20 mouse cellular contexts compared by ENCODE assay signal in the genomic region with DNA sequence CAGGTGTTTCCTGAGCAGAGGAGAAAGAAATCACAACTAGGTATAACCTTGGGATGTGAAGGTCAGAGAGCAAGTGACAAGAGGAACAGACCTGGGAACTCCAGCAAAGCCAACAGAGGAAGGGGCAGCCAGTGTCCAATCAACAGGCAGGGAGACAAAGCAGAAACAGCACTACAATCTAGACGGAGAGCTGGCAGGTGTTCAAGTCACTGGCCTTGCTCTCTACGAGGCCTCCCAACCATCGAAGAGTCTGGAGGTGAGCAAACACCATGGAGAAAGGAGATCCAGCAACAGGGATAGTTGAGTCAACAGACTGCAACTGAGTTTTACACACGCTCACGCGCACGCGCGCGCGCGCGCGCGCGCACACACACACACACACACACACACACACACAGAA. TPM values are rescaled to one million over a fixed set of nuclear protein-coding genes. Genes with fewer than 3 reads are reported as not detected.
DNase-seq lines count a peak whose midpoint lies in the region; ATAC-seq lines count a peak whose summit lies in the region.
"Had no signal": no experiment of that assay in that cellular context is flagged by ENCODE, and none has a peak within 500 bp of the region (broad histone marks: within the 10 kb centered on the region; RNA-seq: fewer than 3 reads in every experiment).

No protein-coding gene starts in this region.

- no peak for DNase-seq in heart, adult 8-10 months (ENCODE audit: low spot score)
- DNase-seq in liver, embryonic 11.5 days (ENCODE audit: low spot score), result no peak
- no peak for DNase-seq in embryonic facial prominence, embryonic 10.5 days (ENCODE audit: low spot score)
- DNase-seq in left cerebral cortex, postnatal 25 days (ENCODE audit: low spot score in 2 of 2), result no peak
- no peak for DNase-seq in layer of hippocampus, postnatal 36 days
- DNase-seq: cerebellum, adult 8-10 months; gastrocnemius, adult 2 months; heart, adult 18-20 months; kidney, adult 18-20 months; layer of hippocampus, adult 9-11 months; spleen, adult 18-20 months had no signal

- H3K4me2 ChIP-seq in heart, embryonic 15.5 days, result no peak overlapping the region
- H3K4me2 ChIP-seq in liver, embryonic 16.5 days (ENCODE audit: low read depth, low read length), result no peak overlapping the region
- H3K4me2 ChIP-seq in liver, embryonic 11.5 days, result no peak overlapping the region
- H3K4me2 ChIP-seq in stomach, embryonic 14.5 days (replicated peaks; ENCODE audit: low read depth, low read length), result no peak overlapping the region
- H3K4me2 ChIP-seq: embryonic facial prominence, embryonic 15.5 days; hindbrain, embryonic 15.5 days had no signal

- H3K36me3 ChIP-seq in heart, embryonic 15.5 days, result no peaks in the 10 kb centered on the region
- no peaks in the 10 kb centered on the region for H3K36me3 ChIP-seq in liver, embryonic 16.5 days (ENCODE audit: control insufficient read depth, insufficient read depth)
- H3K36me3 ChIP-seq in liver, embryonic 11.5 days (ENCODE audit: control insufficient read depth, insufficient read depth, low read length), result no peaks in the 10 kb centered on the region
- peaks cover 3% of the 10 kb centered on the region; the same call in 1 of the 2 replicates for H3K36me3 ChIP-seq in embryonic facial prominence, embryonic 10.5 days (replicated peaks)
- H3K36me3 ChIP-seq in stomach, embryonic 14.5 days (ENCODE audit: control insufficient read depth, insufficient read depth, low read length), result no peaks in the 10 kb centered on the region
- H3K36me3 ChIP-seq: embryonic facial prominence, embryonic 15.5 days; forebrain, embryonic 10.5 days; G1E; hindbrain, embryonic 15.5 days had no signal

- no peak overlapping the region for H3K4me3 ChIP-seq in heart, embryonic 15.5 days
- no peak overlapping the region for H3K4me3 ChIP-seq in liver, embryonic 16.5 days (ENCODE audit: low read depth, low read length)
- no peak overlapping the region for H3K4me3 ChIP-seq in liver, embryonic 11.5 days (ENCODE audit: low read depth, low read length)
- H3K4me3 ChIP-seq in embryonic facial prominence, embryonic 10.5 days, result no peak overlapping the region
- H3K4me3 ChIP-seq in stomach, embryonic 14.5 days (ENCODE audit: low read depth, low read length), result no peak overlapping the region
- H3K4me3 ChIP-seq: embryonic facial prominence, embryonic 15.5 days; forebrain, embryonic 10.5 days; gastrocnemius, adult 2 months; hindbrain, embryonic 15.5 days had no signal

- peak overlapping the region; percentile 59 for H3K27ac ChIP-seq in heart, embryonic 15.5 days
- H3K27ac ChIP-seq in liver, embryonic 16.5 days (ENCODE audit: low read length), result no peak overlapping the region
- H3K27ac ChIP-seq in liver, embryonic 11.5 days (ENCODE audit: low read depth, low read length), result no peak overlapping the region
- H3K27ac ChIP-seq in embryonic facial prominence, embryonic 10.5 days (replicated peaks), result 0 out of 2 replicates have a peak overlapping the region, but pooled peaks have one; percentile 14
- peak overlapping the region; percentile 33; the same call in 1 of the 2 replicates for H3K27ac ChIP-seq in stomach, embryonic 14.5 days (ENCODE audit: low read length)
- H3K27ac ChIP-seq: embryonic facial prominence, embryonic 15.5 days; forebrain, embryonic 10.5 days; gastrocnemius, adult 2 months; hindbrain, embryonic 15.5 days; liver, embryonic 14.5 days had no signal

- H3K27me3 ChIP-seq in heart, embryonic 15.5 days, result no peaks in the 10 kb centered on the region
- H3K27me3 ChIP-seq in liver, embryonic 16.5 days (ENCODE audit: control insufficient read depth, insufficient read depth, low read depth, low read length), result no peaks in the 10 kb centered on the region
- no peaks in the 10 kb centered on the region for H3K27me3 ChIP-seq in liver, embryonic 11.5 days (replicated peaks; ENCODE audit: control insufficient read depth, insufficient read depth, low read length)
- H3K27me3 ChIP-seq in embryonic facial prominence, embryonic 10.5 days (replicated peaks; ENCODE audit: low read depth, poor library complexity, severe bottlenecking), result no peaks in the 10 kb centered on the region
- H3K27me3 ChIP-seq in stomach, embryonic 14.5 days (ENCODE audit: control insufficient read depth, insufficient read depth, low read length), result no peaks in the 10 kb centered on the region
- H3K27me3 ChIP-seq: embryonic facial prominence, embryonic 15.5 days; hindbrain, embryonic 15.5 days had no signal

- no peak for ATAC-seq in heart, embryonic 15.5 days (replicated peaks; ENCODE audit: insufficient number of reproducible peaks, insufficient read depth, low FRiP score, low read depth)
- peak; percentile 22; the same call in 1 of the 2 replicates for ATAC-seq in liver, embryonic 16.5 days (ENCODE audit: low read depth)
- no peak for ATAC-seq in liver, embryonic 11.5 days (replicated peaks; ENCODE audit: low FRiP score)
- no peak for ATAC-seq in stomach, embryonic 14.5 days (ENCODE audit: insufficient number of reproducible peaks, insufficient read depth, low FRiP score, low read depth)
- ATAC-seq: midbrain, embryonic 16.5 days had no signal

- peaks cover 58% of the 10 kb centered on the region for H3K4me1 ChIP-seq in heart, embryonic 15.5 days (replicated peaks)
- H3K4me1 ChIP-seq in liver, embryonic 16.5 days (ENCODE audit: control insufficient read depth, low read depth, low read length), result peaks cover 14% of the 10 kb centered on the region
- H3K4me1 ChIP-seq in liver, embryonic 11.5 days (replicated peaks; ENCODE audit: control insufficient read depth, insufficient read depth, low read length), result peaks cover 35% of the 10 kb centered on the region
- H3K4me1 ChIP-seq in embryonic facial prominence, embryonic 10.5 days, result peaks cover 38% of the 10 kb centered on the region
- H3K4me1 ChIP-seq in stomach, embryonic 14.5 days (ENCODE audit: control insufficient read depth, insufficient read depth, low read length), result peaks cover 27% of the 10 kb centered on the region

- intact Hi-C loops in left cerebral cortex, postnatal 25 days (cut with DNase I), result no loop called here

- WGBS in heart, embryonic 15.5 days, result 74% methylated on average over 16 of the region's 16 CpGs
- WGBS in liver, embryonic 16.5 days (ENCODE audit: insufficient replicate concordance), result 79% methylated on average over 16 of the region's 16 CpGs
- 91% methylated on average over 16 of the region's 16 CpGs for WGBS in liver, embryonic 11.5 days
- WGBS in embryonic facial prominence, embryonic 10.5 days, result 96% methylated on average over 16 of the region's 16 CpGs
- WGBS in stomach, embryonic 14.5 days, result 86% methylated on average over 16 of the region's 16 CpGs

- H3K9ac ChIP-seq in heart, embryonic 15.5 days, result no peak overlapping the region
- H3K9ac ChIP-seq in liver, embryonic 16.5 days (ENCODE audit: low read depth, low read length), result no peak overlapping the region
- H3K9ac ChIP-seq in liver, embryonic 11.5 days (ENCODE audit: low read depth, low read length), result no peak overlapping the region
- H3K9ac ChIP-seq in stomach, embryonic 14.5 days (replicated peaks; ENCODE audit: low read depth, low read length), result no peak overlapping the region
- H3K9ac ChIP-seq: embryonic facial prominence, embryonic 15.5 days; hindbrain, embryonic 15.5 days; liver, embryonic 14.5 days had no signal

- no peaks in the 10 kb centered on the region for H3K9me3 ChIP-seq in heart, embryonic 15.5 days (replicated peaks)
- no peaks in the 10 kb centered on the region for H3K9me3 ChIP-seq in liver, embryonic 16.5 days (replicated peaks; ENCODE audit: control insufficient read depth, low read length)
- no peaks in the 10 kb centered on the region for H3K9me3 ChIP-seq in liver, embryonic 11.5 days (ENCODE audit: control insufficient read depth, low read length)
- no peaks in the 10 kb centered on the region for H3K9me3 ChIP-seq in embryonic facial prominence, embryonic 10.5 days
- no peaks in the 10 kb centered on the region for H3K9me3 ChIP-seq in stomach, embryonic 14.5 days (ENCODE audit: control insufficient read depth, low read depth, low read length)
- H3K9me3 ChIP-seq: embryonic facial prominence, embryonic 15.5 days; forebrain, embryonic 10.5 days; hindbrain, embryonic 15.5 days had no signal

RNA-seq across cellular contexts. Expression of a gene that starts 24.6 kb away (rescaled TPM):
- polyA plus RNA-seq in heart, embryonic 15.5 days (2015; fragmentation: Nextera tagmentation; extraction: Ambion mirVana), result 16.4 and 22.9 TPM in 2 replicates
- 10 to 100 TPM; 22.9 to 25.7 (median 23.7) TPM for total RNA-seq in heart, adult 8-10 months (2022)
- 4.1 TPM in 2 replicates for polyA plus RNA-seq in liver, embryonic 16.5 days (2015; fragmentation: Nextera tagmentation; extraction: Ambion mirVana)
- 9.8 and 10.2 TPM in 2 replicates for polyA plus RNA-seq in liver, embryonic 11.5 days (2014; fragmentation: Nextera tagmentation; extraction: Ambion mirVana)
- polyA plus RNA-seq in embryonic facial prominence, embryonic 10.5 days (2016; fragmentation: Nextera tagmentation; extraction: Ambion mirVana), result 20.2 and 23.4 TPM in 2 replicates
- 29.7 and 31.2 TPM in 2 replicates for polyA plus RNA-seq in stomach, embryonic 14.5 days (2014; fragmentation: Nextera tagmentation; extraction: Ambion mirVana)
- total RNA-seq in left cerebral cortex, postnatal 25 days (2021), result 10 to 100 TPM; 34.9 to 38.3 TPM
- 10 to 100 TPM; 43.4 to 59.0 TPM for total RNA-seq in layer of hippocampus, postnatal 36 days (2021)
- polyA plus RNA-seq: G1E had no signal

Comparison
In these comparisons a context has a peak if more than half of its experiments do, and no peak if none do; other contexts are left out.
1. H3K27ac ChIP-seq: peak in heart, embryonic 15.5 days (single experiment), embryonic facial prominence, embryonic 10.5 days (single experiment) and stomach, embryonic 14.5 days (single experiment); none in liver, embryonic 16.5 days (single experiment) and liver, embryonic 11.5 days (single experiment).